Mouse (Mus musculus) intestine, postnatal 0 days (tissue): Measurements from ENCODE around the gene Kxd1. TPM values are rescaled to one million over a fixed set of nuclear protein-coding genes. Genes with fewer than 3 reads are reported as not detected.

Experiments used
- ATAC-seq: fragments of 200-750 bp; cut with Nextera tagmentation; 2 replicates; pipeline ENCODE4 v1.8.0; 2017; ENCODE audit warnings: mild to moderate bottlenecking, moderate TSS enrichment, moderate library complexity
- H3K27ac ChIP-seq: fragments of 300-500 bp; sonication (generic); 2 replicates; pipeline ENCODE4 v1.5.1; 2014; ENCODE audit warnings: mild to moderate bottlenecking, low read depth, low read length, moderate library complexity
- H3K27me3 ChIP-seq: fragments of 300-500 bp; sonication (generic); replicated peaks from 2 replicates; pipeline ENCODE4 v1.6.1; 2014; ENCODE audit warnings: low read length, mixed read lengths; ENCODE audit not compliant: control insufficient read depth, insufficient read depth
- H3K36me3 ChIP-seq: fragments of 300-500 bp; sonication (generic); 2 replicates; pipeline ENCODE4 v1.6.1; 2014; ENCODE audit warnings: mild to moderate bottlenecking, moderate library complexity; ENCODE audit not compliant: control insufficient read depth, insufficient read depth
- H3K4me1 ChIP-seq: fragments of 300-500 bp; sonication (generic); replicated peaks from 2 replicates; pipeline ENCODE4 v1.6.1; 2014; ENCODE audit warnings: antibody characterized with exemption, low read length, mixed read lengths; ENCODE audit not compliant: control insufficient read depth, insufficient read depth
- H3K4me2 ChIP-seq: fragments of 300-500 bp; sonication (generic); replicated peaks from 2 replicates; pipeline ENCODE4 v1.6.1; 2014; ENCODE audit warnings: low read depth, mild to moderate bottlenecking, moderate library complexity
- H3K4me3 ChIP-seq: fragments of 300-500 bp; sonication (generic); 2 replicates; pipeline ENCODE4 v1.5.1; 2014; ENCODE audit warnings: low read depth, low read length
- H3K9ac ChIP-seq: fragments of 300-500 bp; sonication (generic); 2 replicates; pipeline ENCODE4 v1.6.1; 2014; ENCODE audit warnings: mild to moderate bottlenecking, low read depth, low read length
- H3K9me3 ChIP-seq: fragments of 300-500 bp; sonication (generic); 2 replicates; pipeline ENCODE4 v1.6.1; 2016; ENCODE audit warnings: mixed run types; ENCODE audit not compliant: control insufficient read depth
- CTCF ChIP-seq: sonication (generic); IDR thresholded peaks from 2 replicates; pipeline ENCODE4 v1.5.1; 2016; ENCODE audit warnings: low read depth, mild to moderate bottlenecking, control low read depth, antibody characterized with exemption, moderate library complexity
- WGBS: fragments of 180-500 bp; shearing (Covaris S2); extraction: QIAGEN DNeasy Blood & Tissue Kit; methylation state at CpG from one replicate; pipeline ENCODE4 v1.1.7; 2014; 5-methylcytosine and 5-hydroxymethylcytosine counted together
- polyA plus RNA-seq: library from polyadenylated mRNA; unstranded; fragments of >200 nt; fragmentation: Nextera tagmentation; extraction: Ambion mirVana; gene quantifications from 2 replicates; pipeline ENCODE4 v1.2.1, GENCODE M21; 2015

Kxd1 gene
- polyA plus RNA-seq, 1 experiment from 2014 or later = 46.4 TPM

GRCm38 (mm10) chr8:70552836-70553235 is 25.1 kb upstream of the Kxd1 start:
- Histone ChIP-seq H3K27ac (no peak overlapping the region), H3K4me1 (peaks cover 17% of the 10 kb centered on the region), H3K9me3 (no peaks in the 10 kb centered on the region), H3K36me3 (no peaks in the 10 kb centered on the region; the same call in 1 of the 2 replicates), H3K27me3 (no peaks in the 10 kb centered on the region), H3K4me2 (no peak overlapping the region), H3K4me3 (no peak overlapping the region), H3K9ac (no peak overlapping the region)
- WGBS = 39% methylated on average over 1 of the region's 1 CpGs
- TF ChIP-seq CTCF = no peak
- no peak for ATAC-seq

- H3K9me3 ChIP-seq = no peaks in the 10 kb centered on the region
- H3K36me3 ChIP-seq = no peaks in the 10 kb centered on the region; the same call in 1 of the 2 replicates
- no peak for TF ChIP-seq CTCF
- H3K4me3 ChIP-seq = no peak overlapping the region
- no peak for ATAC-seq
- peaks cover 18% of the 10 kb centered on the region for H3K4me1 ChIP-seq
- WGBS = 61% methylated on average over 3 of the region's 3 CpGs
- H3K9ac ChIP-seq = no peak overlapping the region
- H3K27me3 ChIP-seq = no peaks in the 10 kb centered on the region
- H3K27ac ChIP-seq = no peak overlapping the region
- no peak overlapping the region for H3K4me2 ChIP-seq
Observed at GRCm38 (mm10) chr8:70551558-70552161, 23.9 kb upstream of the Kxd1 start.

GRCm38 (mm10) chr8:70549412-70550184 is 21.8 kb upstream of the Kxd1 start:
- Histone ChIP-seq H3K36me3 (no peaks in the 10 kb centered on the region), H3K27ac (no peak overlapping the region), H3K9me3 (no peaks in the 10 kb centered on the region), H3K27me3 (no peaks in the 10 kb centered on the region), H3K4me2 (no peak overlapping the region), H3K9ac (no peak overlapping the region), H3K4me3 (no peak overlapping the region), H3K4me1 (peaks cover 15% of the 10 kb centered on the region)
- peak; percentile 11; the same call in 1 of the 2 replicates for TF ChIP-seq CTCF
- WGBS = 90% methylated on average over 10 of the region's 10 CpGs
- no peak for ATAC-seq

- no peak for ATAC-seq
- no peak overlapping the region for H3K27ac ChIP-seq
- WGBS = 82% methylated on average over 6 of the region's 6 CpGs
Observed at GRCm38 (mm10) chr8:70547762-70548161, 20.0 kb upstream of the Kxd1 start.

GRCm38 (mm10) chr8:70546412-70546811 is 18.7 kb upstream of the Kxd1 start:
- H3K36me3 ChIP-seq = no peaks in the 10 kb centered on the region
- no peak overlapping the region for H3K9ac ChIP-seq
- peaks cover 15% of the 10 kb centered on the region for H3K4me1 ChIP-seq
- WGBS = 66% methylated on average over 4 of the region's 4 CpGs
- no peak overlapping the region for H3K4me2 ChIP-seq
- TF ChIP-seq CTCF = no peak
- peak overlapping the region; percentile 28; the same call in 1 of the 2 replicates for H3K27ac ChIP-seq
- ATAC-seq = no peak
- H3K4me3 ChIP-seq = no peak overlapping the region
- H3K9me3 ChIP-seq = no peaks in the 10 kb centered on the region
- H3K27me3 ChIP-seq = no peaks in the 10 kb centered on the region

More at GRCm38 (mm10) chr8:70547762-70548161, 20.0 kb upstream of the Kxd1 start:
- no peak for TF ChIP-seq CTCF
- no peak overlapping the region for H3K4me3 ChIP-seq
- peaks cover 15% of the 10 kb centered on the region for H3K4me1 ChIP-seq
- H3K36me3 ChIP-seq = no peaks in the 10 kb centered on the region
- H3K4me2 ChIP-seq = no peak overlapping the region
- no peak overlapping the region for H3K9ac ChIP-seq
- no peaks in the 10 kb centered on the region for H3K27me3 ChIP-seq
- no peaks in the 10 kb centered on the region for H3K9me3 ChIP-seq

GRCm38 (mm10) chr8:70544200-70544687 is 16.5 kb upstream of the Kxd1 start:
- Histone ChIP-seq H3K27ac (peak overlapping the region; percentile 78), H3K9ac (no peak overlapping the region), H3K4me1 (peaks cover 15% of the 10 kb centered on the region), H3K36me3 (no peaks in the 10 kb centered on the region), H3K4me3 (no peak overlapping the region), H3K4me2 (no peak overlapping the region), H3K9me3 (no peaks in the 10 kb centered on the region), H3K27me3 (no peaks in the 10 kb centered on the region)
- WGBS = 22% methylated on average over 6 of the region's 6 CpGs
- ATAC-seq = peak; percentile 12
- TF ChIP-seq CTCF = peak; percentile 66
